Mouse (Mus musculus): Measurements from ENCODE around the gene Kcnd2. TPM values are rescaled to one million over a fixed set of nuclear protein-coding genes. Genes with fewer than 3 reads are reported as not detected.

The Kcnd2 gene
- polyA plus RNA-seq (2014; fragmentation: Nextera tagmentation; extraction: Ambion mirVana): 2.5 and 2.8 TPM in 2 replicates

- no peaks in the 10 kb centered on the region for H3K9me3 ChIP-seq (ENCODE audit: control insufficient read depth, low read length)
- H3K36me3 ChIP-seq (ENCODE audit: control insufficient read depth, insufficient read depth, low read length): no peaks in the 10 kb centered on the region
- no peak within 1 kb of the TSS for H3K27ac ChIP-seq (replicated peaks in 1 of 2; ENCODE audit: control insufficient read depth in 1 of 2, insufficient read depth in 1 of 2, low read depth in 2 of 2, low read length in 2 of 2)
- peaks cover 4% of the 10 kb centered on the region; the same call in 1 of the 2 replicates for H3K27me3 ChIP-seq (ENCODE audit: control insufficient read depth, insufficient read depth, low read length)
- H3K4me3 ChIP-seq (ENCODE audit: control insufficient read depth in 1 of 2, insufficient read depth in 1 of 2, low read depth in 1 of 2, low read length in 2 of 2): peak within 1 kb of the TSS; percentile 59 to 75
- 10% methylated on average over 34 of the region's 34 CpGs for WGBS
- ATAC-seq (ENCODE audit: insufficient number of reproducible peaks, insufficient read depth, low FRiP score, low read depth): no peak; the same call in 1 of the 2 replicates
- peak within 1 kb of the TSS; percentile 96 for H3K4me2 ChIP-seq (ENCODE audit: low read length)
- peak within 1 kb of the TSS; percentile 79 for H3K9ac ChIP-seq (ENCODE audit: low read length)
- no peaks in the 10 kb centered on the region; a peak in 1 of 4 replicates for H3K4me1 ChIP-seq (ENCODE audit: control insufficient read depth in 2 of 2, insufficient read depth in 2 of 2, low read length in 2 of 2)
Measured at GRCm38 (mm10) chr6:21215491-21216191, at the start of gene Kcnd2. Gene Kcnd2 (plus strand): TSS chr6:21215503.

- 67% methylated on average over 1 of the region's 1 CpGs for WGBS
- Histone ChIP-seq H3K36me3 (ENCODE audit: control insufficient read depth, insufficient read depth, low read length) (no peaks in the 10 kb centered on the region), H3K4me2 (ENCODE audit: low read length) (no peak overlapping the region), H3K9me3 (ENCODE audit: control insufficient read depth, low read length) (no peaks in the 10 kb centered on the region), H3K27me3 (ENCODE audit: control insufficient read depth, insufficient read depth, low read length) (no peaks in the 10 kb centered on the region), H3K9ac (ENCODE audit: low read length) (no peak overlapping the region), H3K4me1 (ENCODE audit: control insufficient read depth in 2 of 2, insufficient read depth in 2 of 2, low read length in 2 of 2) (no peaks in the 10 kb centered on the region), H3K4me3 (ENCODE audit: control insufficient read depth in 1 of 2, insufficient read depth in 1 of 2, low read depth in 1 of 2, low read length in 2 of 2) (no peak overlapping the region), H3K27ac (replicated peaks in 1 of 2; ENCODE audit: control insufficient read depth in 1 of 2, insufficient read depth in 1 of 2, low read depth in 2 of 2, low read length in 2 of 2) (no peak overlapping the region)
- ATAC-seq (ENCODE audit: insufficient number of reproducible peaks, insufficient read depth, low FRiP score, low read depth): no peak
Measured at GRCm38 (mm10) chr6:21166611-21167010, 48.7 kb upstream of the Kcnd2 start.

DNA sequence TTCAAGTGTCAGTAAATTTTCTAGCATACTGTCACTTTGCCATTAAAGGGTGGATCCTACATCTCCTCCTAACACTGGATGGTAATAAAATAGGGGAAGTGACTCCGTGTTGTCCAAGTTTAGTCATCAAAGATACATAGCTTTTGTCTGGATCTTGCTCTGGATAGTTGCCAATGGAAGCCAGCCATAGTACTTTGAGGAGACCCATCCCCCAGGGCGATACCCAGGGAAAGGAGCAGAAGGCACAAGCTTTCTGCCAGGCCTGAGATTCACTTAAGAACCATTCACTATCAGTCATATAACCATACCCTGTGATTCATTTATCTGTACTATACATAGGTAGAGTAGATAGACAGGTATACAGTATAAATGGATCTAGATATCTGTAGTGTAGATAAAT is 20.0 kb upstream of the Kcnd2 start:
- no peak overlapping the region for H3K4me3 ChIP-seq (ENCODE audit: control insufficient read depth in 1 of 2, insufficient read depth in 1 of 2, low read depth in 1 of 2, low read length in 2 of 2)
- ATAC-seq (ENCODE audit: insufficient number of reproducible peaks, insufficient read depth, low FRiP score, low read depth): no peak
- no peaks in the 10 kb centered on the region for H3K9me3 ChIP-seq (ENCODE audit: control insufficient read depth, low read length)
- H3K27me3 ChIP-seq (ENCODE audit: control insufficient read depth, insufficient read depth, low read length): no peaks in the 10 kb centered on the region
- H3K36me3 ChIP-seq (ENCODE audit: control insufficient read depth, insufficient read depth, low read length): no peaks in the 10 kb centered on the region
- H3K27ac ChIP-seq (replicated peaks in 1 of 2; ENCODE audit: control insufficient read depth in 1 of 2, insufficient read depth in 1 of 2, low read depth in 2 of 2, low read length in 2 of 2): no peak overlapping the region
- 59% methylated on average over 2 of the region's 2 CpGs for WGBS
- H3K4me1 ChIP-seq (ENCODE audit: control insufficient read depth in 2 of 2, insufficient read depth in 2 of 2, low read length in 2 of 2): no peaks in the 10 kb centered on the region
- no peak overlapping the region for H3K4me2 ChIP-seq (ENCODE audit: low read length)
- no peak overlapping the region for H3K9ac ChIP-seq (ENCODE audit: low read length)

DNA sequence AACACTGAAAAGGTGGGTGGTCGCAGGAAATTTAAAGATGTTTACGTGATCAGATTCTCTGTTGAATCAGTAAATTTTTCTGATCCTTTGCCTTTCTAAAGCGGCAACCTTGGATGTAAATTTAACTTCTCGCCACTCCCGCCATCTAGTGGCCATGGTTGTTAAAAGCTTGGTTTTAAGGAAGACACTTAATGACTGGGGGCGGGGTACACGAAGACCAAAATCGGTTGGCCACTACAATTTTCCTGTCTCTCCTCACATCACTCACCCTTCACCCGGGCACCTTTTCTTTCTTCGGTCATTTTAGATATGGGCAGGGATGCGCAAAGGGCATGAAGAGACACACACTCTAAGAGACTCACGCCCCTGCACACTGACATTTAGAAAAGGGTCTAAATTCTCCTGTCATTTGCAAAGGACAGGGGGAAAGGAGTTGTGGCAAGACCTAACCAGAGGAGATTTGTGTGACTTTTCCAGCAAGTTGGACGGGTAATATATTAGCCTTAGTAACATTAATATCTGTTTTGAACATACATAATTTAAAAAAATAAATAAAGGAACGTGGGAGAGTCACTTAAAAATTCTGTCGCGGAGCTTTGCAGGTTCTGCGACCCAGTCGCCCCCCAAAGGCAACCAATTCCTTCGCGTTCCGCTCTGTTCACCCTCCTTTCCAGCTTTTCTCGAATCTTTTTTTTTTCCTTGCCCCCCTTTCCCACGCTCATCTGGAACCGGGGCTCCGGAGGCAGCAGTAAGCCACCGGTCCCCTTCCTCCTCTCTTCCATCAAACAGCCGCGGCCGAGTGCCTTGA is 1.2 kb upstream of the Kcnd2 start:
- H3K36me3 ChIP-seq (ENCODE audit: control insufficient read depth, insufficient read depth, low read length): no peaks in the 10 kb centered on the region
- peak overlapping the region; percentile 96 for H3K4me2 ChIP-seq (ENCODE audit: low read length)
- peaks cover 4% of the 10 kb centered on the region; the same call in 1 of the 2 replicates for H3K27me3 ChIP-seq (ENCODE audit: control insufficient read depth, insufficient read depth, low read length)
- ATAC-seq (ENCODE audit: insufficient number of reproducible peaks, insufficient read depth, low FRiP score, low read depth): no peak
- H3K4me1 ChIP-seq (ENCODE audit: control insufficient read depth in 2 of 2, insufficient read depth in 2 of 2, low read length in 2 of 2): no peaks in the 10 kb centered on the region; a peak in 1 of 4 replicates
- H3K4me3 ChIP-seq (ENCODE audit: control insufficient read depth in 1 of 2, insufficient read depth in 1 of 2, low read depth in 1 of 2, low read length in 2 of 2): peak overlapping the region; percentile 59 to 75
- no peak overlapping the region for H3K27ac ChIP-seq (replicated peaks in 1 of 2; ENCODE audit: control insufficient read depth in 1 of 2, insufficient read depth in 1 of 2, low read depth in 2 of 2, low read length in 2 of 2)
- peak overlapping the region; percentile 79 for H3K9ac ChIP-seq (ENCODE audit: low read length)
- under 1% methylated on average over 29 of the region's 29 CpGs for WGBS
- no peaks in the 10 kb centered on the region for H3K9me3 ChIP-seq (ENCODE audit: control insufficient read depth, low read length)

DNA sequence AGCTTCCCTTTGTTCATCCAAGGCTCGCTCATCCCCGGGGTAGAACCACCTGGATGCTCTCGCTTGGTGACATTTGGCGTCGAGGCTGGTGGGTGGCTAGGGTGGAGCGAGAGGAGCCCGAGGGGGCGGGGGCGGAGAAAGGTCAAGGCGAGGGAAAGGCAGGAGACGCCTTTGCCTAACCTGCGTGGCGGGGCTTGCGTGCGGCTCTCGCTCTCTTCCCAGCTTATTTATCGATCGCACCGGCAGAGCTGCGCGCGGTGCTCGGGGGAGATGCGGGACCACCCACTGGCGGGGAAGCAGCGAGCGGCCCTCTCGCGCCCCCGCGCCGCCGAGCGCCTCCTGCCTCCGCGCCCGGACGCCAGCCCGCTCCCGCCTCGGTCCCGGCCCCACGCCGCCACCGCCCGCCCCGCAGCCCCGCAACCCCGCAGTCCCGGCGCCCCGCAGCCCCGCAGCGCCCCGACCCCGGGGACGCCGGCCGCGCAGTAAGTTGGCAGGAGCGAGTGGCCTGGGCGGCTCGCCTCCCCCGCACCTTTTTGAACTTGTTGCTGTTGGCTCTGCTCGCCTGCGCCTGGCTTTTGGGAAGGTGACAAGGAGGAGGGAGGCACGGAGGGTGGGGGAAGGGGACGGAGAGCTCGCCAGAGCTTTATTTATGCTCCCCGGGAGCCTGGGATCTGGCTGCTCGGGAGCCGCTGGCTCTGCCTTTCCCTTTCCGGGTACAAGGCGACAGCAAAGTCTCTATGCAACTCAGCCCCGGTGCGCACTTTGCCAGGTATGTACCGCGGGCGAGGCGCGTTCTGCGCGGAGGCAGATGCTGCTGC is 421 bp upstream of the Kcnd2 start:
- H3K9ac ChIP-seq (ENCODE audit: low read length): peak overlapping the region; percentile 79
- under 1% methylated on average over 55 of the region's 83 CpGs for WGBS
- H3K4me3 ChIP-seq (ENCODE audit: control insufficient read depth in 1 of 2, insufficient read depth in 1 of 2, low read depth in 1 of 2, low read length in 2 of 2): peak overlapping the region; percentile 59 to 75
- H3K27ac ChIP-seq (replicated peaks in 1 of 2; ENCODE audit: control insufficient read depth in 1 of 2, insufficient read depth in 1 of 2, low read depth in 2 of 2, low read length in 2 of 2): no peak overlapping the region
- no peaks in the 10 kb centered on the region; a peak in 1 of 4 replicates for H3K4me1 ChIP-seq (ENCODE audit: control insufficient read depth in 2 of 2, insufficient read depth in 2 of 2, low read length in 2 of 2)
- no peaks in the 10 kb centered on the region for H3K9me3 ChIP-seq (ENCODE audit: control insufficient read depth, low read length)
- no peaks in the 10 kb centered on the region for H3K36me3 ChIP-seq (ENCODE audit: control insufficient read depth, insufficient read depth, low read length)
- peak; percentile 69 for ATAC-seq (ENCODE audit: insufficient number of reproducible peaks, insufficient read depth, low FRiP score, low read depth)
- peak overlapping the region; percentile 96 for H3K4me2 ChIP-seq (ENCODE audit: low read length)
- peaks cover 4% of the 10 kb centered on the region; the same call in 1 of the 2 replicates for H3K27me3 ChIP-seq (ENCODE audit: control insufficient read depth, insufficient read depth, low read length)

DNA sequence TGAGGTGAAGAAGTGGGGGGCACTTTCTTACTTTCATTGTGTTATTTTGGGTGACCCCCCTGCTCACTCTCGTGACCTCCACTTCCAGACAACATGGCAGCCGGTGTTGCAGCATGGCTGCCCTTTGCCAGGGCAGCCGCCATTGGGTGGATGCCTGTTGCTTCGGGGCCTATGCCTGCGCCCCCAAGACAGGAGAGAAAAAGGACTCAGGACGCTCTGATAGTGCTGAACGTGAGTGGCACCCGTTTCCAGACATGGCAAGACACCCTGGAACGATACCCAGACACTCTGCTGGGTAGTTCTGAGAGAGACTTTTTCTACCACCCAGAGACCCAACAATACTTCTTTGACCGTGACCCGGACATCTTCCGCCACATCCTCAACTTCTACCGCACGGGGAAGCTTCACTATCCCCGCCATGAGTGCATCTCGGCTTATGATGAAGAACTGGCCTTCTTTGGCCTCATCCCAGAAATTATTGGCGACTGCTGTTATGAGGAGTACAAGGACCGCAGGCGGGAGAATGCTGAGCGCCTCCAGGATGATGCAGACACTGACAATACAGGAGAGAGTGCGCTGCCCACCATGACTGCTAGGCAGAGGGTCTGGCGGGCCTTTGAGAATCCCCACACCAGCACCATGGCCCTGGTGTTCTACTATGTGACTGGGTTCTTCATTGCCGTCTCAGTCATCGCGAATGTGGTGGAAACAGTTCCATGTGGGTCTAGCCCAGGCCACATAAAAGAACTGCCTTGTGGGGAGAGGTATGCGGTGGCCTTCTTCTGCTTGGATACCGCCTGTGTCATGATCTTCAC is 1.1 kb downstream of the Kcnd2 start:
- Histone ChIP-seq H3K4me3 (ENCODE audit: control insufficient read depth in 1 of 2, insufficient read depth in 1 of 2, low read depth in 1 of 2, low read length in 2 of 2) (peak overlapping the region in 1 of 2 experiments; percentile 59; a peak in 1 of 4 replicates), H3K27ac (replicated peaks in 1 of 2; ENCODE audit: control insufficient read depth in 1 of 2, insufficient read depth in 1 of 2, low read depth in 2 of 2, low read length in 2 of 2) (no peak overlapping the region), H3K9me3 (ENCODE audit: control insufficient read depth, low read length) (no peaks in the 10 kb centered on the region), H3K4me1 (ENCODE audit: control insufficient read depth in 2 of 2, insufficient read depth in 2 of 2, low read length in 2 of 2) (no peaks in the 10 kb centered on the region; a peak in 1 of 4 replicates), H3K9ac (ENCODE audit: low read length) (no peak overlapping the region), H3K36me3 (ENCODE audit: control insufficient read depth, insufficient read depth, low read length) (no peaks in the 10 kb centered on the region), H3K4me2 (ENCODE audit: low read length) (peak overlapping the region; percentile 96; the same call in 1 of the 2 replicates), H3K27me3 (ENCODE audit: control insufficient read depth, insufficient read depth, low read length) (peaks cover 4% of the 10 kb centered on the region; the same call in 1 of the 2 replicates)
- WGBS: 92% methylated on average over 27 of the region's 27 CpGs
- ATAC-seq (ENCODE audit: insufficient number of reproducible peaks, insufficient read depth, low FRiP score, low read depth): no peak
